Mouse (Mus musculus) heart, postnatal 36 days (tissue): ENCODE data around the gene Xrcc2. TPM values are rescaled to one million over a fixed set of nuclear protein-coding genes. Genes with fewer than 3 reads are reported as not detected.
A peak's percentile ranks its signal among the peaks of the same experiment; 100 is the strongest.

Experiments
- DNase-seq, 2 experiments: peaks; one replicate each; pipeline ENCODE4 v3.0.0; 2021 to 2022
- intact Hi-C: fragments of 180-260 bp; cut with DNase I; formaldehyde crosslinking; loops from one replicate; pipeline ENCODE4 v1.15.1; 2025
- total RNA-seq, 2 experiments: library from RNA; stranded (reverse); gene quantifications; 2 replicates each; pipeline ENCODE4 v1.2.3; 2021

The Xrcc2 gene
- total RNA-seq, 2 experiments from 2014 or later: 5.3 to 5.7 TPM

DNA sequence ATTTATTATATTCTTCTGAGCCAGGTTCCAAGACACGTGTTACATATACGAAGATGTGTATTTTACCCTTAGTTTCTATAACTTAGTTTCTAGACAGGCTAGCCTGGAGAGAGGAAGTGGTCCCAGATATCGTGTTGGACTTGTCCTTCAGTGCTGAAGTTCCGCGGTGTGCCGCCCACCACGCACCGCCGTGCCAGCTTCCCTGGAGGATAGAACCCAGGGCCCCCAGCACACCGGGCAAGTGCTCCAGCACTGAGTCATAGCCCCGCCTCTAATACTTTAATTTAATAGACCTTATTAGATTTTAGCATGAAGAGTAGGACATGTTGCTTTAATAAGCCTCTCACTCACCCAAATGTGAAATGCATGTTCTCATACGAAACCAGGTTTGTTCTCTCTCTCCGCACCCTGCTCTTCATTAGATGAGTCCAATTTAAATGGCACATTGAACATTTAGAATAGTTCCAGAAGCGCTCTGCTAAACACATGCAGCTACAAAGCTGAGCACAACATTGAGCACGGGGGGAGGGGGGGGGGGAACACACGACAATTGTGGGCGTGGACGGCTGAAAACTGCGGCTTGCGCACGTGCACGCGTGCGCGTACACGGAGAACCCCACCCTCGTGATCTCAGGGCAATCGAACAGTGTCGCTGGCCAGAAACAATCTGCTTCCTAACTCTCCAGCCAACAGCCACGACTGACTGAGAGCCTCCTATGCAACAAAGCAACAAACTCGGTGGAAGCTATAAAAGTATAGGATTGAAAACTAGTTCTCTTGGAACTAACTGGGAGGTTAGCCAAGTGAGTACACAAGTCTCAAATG, 33.7 kb downstream of the Xrcc2 start:
- intact Hi-C loops: no loop called here
- DNase-seq: no peak

DNA sequence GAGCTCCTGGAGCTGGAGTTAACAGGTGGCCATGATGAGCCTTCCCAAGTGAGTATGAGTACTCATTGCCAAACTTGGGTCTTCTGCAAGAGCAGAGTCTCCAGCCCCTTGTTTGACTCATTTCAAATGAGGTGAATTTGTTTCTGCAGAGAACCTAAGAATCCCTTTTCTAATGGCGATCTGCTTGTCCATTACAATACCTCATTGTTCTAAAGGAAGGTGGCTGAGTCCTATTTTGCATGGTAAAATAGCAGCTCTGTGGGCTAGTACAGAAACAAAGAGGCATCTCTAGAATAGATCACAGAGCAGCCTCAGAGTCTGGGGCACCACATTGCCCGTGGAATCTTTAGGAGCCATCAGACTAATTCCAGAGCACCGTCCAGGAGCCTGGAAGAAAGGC, 34.6 kb downstream of the Xrcc2 start:
- intact Hi-C loops: no loop called here
- no peak for DNase-seq

DNA sequence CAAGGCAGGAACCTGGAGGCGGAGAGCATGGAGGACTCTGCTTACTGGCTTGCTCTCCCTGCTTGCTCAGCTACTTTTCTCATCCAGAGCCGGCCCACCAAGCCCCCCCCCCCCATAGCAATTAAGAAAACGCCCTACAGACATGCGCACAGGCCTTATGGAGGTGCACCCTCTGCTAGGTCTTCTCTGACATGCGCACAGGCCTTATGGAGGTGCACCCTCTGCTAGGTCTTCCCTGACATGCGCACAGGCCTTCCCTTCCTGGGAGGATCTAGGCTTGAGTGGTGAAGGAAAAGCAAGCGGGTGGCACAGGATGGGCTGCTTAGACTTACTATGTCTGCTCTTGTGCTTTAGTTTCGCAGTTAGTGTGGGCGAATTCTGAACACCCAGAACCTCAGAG, 37.3 kb downstream of the Xrcc2 start:
- no peak for DNase-seq
- intact Hi-C loops: no loop called here

DNA sequence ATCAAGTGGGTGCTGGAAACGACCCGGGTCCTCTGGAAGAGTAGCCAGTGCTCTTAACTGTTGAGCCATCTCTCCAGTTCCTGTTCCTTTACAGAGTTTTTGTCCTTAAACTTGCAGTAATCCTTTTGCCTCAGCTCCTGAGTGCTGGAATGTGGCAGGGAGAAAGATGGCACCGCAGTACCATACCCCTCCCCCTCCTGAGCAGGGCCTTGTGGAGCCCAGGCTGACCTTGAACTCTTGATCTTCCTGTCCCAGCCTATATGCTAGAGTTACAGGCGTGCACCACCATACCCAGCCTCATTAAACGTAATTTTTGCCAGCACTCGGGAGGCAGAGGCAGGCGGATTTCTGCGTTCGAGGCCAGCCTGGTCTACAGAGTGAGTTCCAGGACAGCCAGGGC, 38.9 kb downstream of the Xrcc2 start:
- intact Hi-C loops: no loop called here
- no peak for DNase-seq

DNA sequence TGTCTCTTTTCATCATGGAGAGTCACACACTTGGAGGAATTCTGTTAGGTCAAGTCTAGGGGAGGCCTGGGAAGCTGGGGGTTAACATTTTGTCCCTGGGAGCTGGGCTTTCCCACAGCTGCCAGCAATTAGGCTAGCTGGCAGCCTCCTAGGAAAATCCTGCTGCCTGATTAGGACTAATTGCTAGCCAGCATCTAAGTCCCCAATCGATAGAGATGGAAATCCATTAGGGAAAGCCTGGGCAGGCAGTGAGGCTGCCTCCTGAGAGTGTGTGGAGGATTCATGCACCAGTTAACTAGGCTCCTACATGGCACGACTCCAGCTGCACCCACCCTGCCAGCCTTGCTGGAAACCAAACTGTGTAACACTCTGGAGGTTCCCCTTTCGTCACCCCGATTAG, 39.5 kb downstream of the Xrcc2 start:
- intact Hi-C loops: no loop called here
- DNase-seq: peak in 1 of 2 experiments; percentile 5

DNA sequence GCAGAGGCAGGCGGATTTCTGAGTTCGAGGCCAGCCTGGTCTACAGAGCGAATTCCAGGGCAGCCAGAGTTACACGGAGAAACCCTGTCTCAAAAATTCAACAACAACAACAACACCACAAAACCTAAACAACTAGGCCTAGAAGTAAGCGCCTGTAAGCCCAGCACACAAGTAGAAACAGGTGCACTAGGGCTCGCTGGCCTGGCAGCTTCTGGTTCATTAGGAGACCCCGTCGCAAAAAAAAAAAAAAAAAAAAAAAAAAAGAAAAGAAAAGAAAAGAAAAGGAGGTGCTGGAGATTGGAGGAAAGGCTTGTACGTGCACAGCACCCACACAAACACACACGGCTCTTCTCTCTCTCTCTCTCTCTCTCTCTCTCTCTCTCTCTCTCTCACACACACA, 40.1 kb downstream of the Xrcc2 start:
- intact Hi-C loops: no loop called here
- no peak for DNase-seq

DNA sequence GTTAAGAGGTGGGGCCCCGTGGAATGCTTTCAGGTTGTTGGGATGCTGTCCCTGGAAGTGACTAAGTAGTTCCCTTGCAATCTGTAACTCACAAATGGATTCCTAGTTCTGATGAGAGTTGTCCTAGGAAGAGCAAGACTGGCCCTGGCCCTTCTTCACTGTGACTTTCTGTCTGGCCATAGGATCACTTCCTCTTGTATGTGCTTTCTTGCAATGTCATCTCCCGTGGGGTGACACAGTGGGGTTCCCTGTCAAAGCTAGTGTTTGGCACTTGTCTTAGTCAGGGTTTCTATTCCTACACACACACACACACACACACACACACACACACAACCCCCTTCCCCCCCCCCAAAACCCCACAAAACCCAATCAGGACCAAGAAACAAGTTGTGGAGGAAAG, 42.5 kb downstream of the Xrcc2 start:
- no peak for DNase-seq
- intact Hi-C loops: no loop called here

DNA sequence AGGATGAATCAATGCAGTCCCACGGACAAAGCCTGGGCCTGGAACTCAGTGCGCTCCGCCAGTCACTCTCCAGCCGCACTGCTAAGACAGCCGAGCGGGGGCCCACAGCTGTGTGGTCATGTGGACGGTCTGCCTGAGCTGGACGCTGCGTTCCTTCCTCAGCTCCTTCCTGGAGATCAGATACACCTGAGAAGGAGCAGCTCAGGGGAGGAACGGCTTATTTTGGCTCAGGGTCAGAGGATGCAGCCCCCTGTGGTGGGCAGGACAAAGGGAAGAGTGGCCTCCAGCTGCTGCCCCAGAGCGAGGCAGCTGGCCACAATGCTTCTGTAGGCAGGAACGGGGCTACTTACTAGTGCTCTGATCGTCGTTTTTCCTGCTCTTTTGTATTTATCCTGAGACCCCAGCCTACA, 51.0 kb downstream of the Xrcc2 start:
- no peak for DNase-seq
- intact Hi-C loops: no loop called here

DNA sequence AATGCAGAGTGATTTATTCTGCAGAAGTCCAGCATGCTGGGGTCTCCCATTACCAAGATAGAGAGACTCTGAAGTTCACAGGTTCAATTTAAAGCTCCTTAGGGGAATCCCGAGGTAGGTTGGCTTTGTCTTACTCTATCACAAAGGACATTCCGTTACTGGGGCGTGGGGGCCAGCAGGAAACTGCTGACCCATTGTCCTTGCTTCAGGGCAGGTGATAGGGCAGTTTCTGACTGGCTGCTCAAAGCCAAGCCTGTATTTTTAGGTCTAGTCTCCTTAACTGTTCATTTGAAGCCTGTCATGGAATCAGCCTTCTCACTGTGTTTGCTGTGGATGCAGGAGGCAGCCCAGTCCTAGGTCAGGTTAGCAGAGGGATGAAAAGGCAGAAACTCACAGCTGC, 52.2 kb downstream of the Xrcc2 start:
- no peak for DNase-seq
- intact Hi-C loops: no loop called here

DNA sequence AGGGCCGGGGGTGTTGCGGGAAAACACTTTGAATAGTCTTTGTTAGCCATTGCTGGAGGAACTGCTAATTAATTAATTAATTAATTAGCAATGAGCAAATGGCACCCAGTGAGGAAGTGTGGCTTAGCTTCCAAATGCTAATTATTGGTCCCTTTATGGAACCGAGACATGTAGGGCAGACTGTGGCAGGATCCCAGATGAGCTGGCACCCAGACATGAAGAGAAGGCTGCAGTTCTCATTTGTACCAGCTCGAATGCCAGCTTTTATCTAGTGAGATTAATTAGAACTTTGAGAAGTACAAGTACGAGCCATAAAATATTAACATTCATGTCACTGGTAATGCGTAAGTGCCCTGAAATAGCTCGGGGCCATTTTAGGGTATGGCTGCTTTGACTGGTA, 53.2 kb downstream of the Xrcc2 start:
- intact Hi-C loops: no loop called here
- peak in 1 of 2 experiments; percentile 7 for DNase-seq

DNA sequence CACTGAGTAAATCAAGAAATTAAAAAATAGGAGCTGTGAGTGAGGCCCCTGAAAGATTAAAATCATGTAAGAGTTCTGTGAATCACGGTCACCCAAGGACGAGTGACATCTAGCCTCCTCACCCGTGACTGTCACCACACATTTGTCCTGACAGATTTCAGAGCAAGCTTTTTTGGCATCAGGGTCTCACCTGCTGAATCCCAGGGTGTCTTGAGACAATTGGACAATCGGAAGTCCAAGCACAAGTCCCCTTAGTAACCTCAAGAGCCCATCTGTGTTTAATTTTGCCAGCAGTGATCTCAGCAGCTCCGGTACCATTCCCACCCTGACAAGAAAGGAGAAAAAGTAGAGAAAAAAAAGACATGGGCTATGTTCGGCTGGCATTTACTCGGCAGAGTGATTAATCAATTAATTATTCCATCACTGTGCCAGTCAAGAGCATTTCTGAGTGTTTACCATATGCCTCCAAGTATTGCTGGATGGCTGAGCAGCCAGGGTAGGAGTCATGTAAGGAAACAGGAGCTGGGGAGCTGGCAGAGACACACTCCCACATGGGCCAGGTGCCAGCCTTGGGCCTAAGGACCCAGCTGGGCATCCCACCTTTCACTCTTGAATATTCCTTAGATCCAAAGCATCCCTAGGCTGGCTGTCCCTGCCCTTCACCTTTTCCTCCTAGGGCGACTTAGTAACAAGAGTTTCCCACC, 59.8 kb downstream of the Xrcc2 start:
- no peak for DNase-seq
- intact Hi-C loops: no loop called here

DNA sequence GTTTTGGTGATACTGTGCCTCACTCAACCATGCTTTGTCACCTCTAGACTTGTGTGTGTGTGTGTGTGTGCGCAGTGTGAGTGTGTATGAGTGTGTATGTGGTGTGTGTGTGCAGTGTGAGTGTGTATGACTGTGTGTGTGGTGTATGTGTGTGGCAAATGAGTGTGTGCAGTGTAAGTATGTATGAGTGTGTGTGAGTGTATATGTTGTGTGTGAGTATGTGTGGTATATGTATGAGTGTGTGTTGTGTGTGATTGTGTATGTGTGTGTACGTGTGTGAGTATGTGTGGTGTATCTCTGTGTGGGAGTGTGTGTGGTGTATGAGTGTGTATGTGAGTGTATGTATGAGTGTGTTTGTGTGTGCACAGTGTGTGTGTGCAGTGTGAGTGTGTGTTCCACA, 61.1 kb downstream of the Xrcc2 start:
- no peak for DNase-seq
- intact Hi-C loops: no loop called here

DNA sequence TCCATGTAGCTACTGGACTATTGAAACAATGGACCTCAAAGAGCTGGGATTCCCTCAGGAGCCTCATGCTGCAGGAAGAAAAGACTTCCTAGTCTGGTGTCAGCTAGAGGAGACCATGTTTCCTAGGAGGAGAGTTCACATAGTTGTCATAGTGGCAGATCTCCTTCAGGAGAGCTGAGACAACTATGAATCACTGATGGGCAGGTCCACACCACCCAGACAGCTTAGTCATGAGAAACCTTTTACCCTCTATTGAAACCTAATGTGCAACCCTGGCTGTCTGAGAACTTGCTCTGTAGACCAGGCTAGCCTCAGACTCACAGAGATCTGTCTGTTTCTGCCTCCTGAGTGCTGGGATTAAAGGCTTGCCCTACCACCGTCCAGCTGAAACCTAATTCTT, 62.9 kb downstream of the Xrcc2 start:
- DNase-seq: no peak
- intact Hi-C loops: no loop called here

Other genes starting within 250 kb of the Xrcc2 start
- 10 to 100 TPM; 43.6 to 46.0 TPM for gene Kmt2c, start 207.0 kb downstream of the Xrcc2 start, total RNA-seq
- under 1 TPM in 1 of 2 experiments, not detected in 1; 0.14 TPM for gene Cct8l1, start 189.8 kb downstream of the Xrcc2 start, total RNA-seq
- gene Actr3b, start 54.2 kb upstream of the Xrcc2 start, total RNA-seq: 10 to 100 TPM; 43.5 to 48.8 TPM
- not detected for gene Gm21663, start 236.6 kb upstream of the Xrcc2 start, total RNA-seq
- gene Gm21671, start 248.6 kb upstream of the Xrcc2 start, total RNA-seq: not detected